29 mouse cellular contexts compared by ENCODE assay signal in genomic region chr9:69754291-69754690, GRCm38 (mm10). TPM values are rescaled to one million over a fixed set of nuclear protein-coding genes. Genes with fewer than 3 reads are reported as not detected.
A peak's percentile ranks its signal among the peaks of the same experiment; 100 is the strongest.
DNase-seq lines count a peak whose midpoint lies in the region; ATAC-seq lines count a peak whose summit lies in the region.
"Had no signal": no experiment of that assay in that cellular context is flagged by ENCODE, and none has a peak within 500 bp of the region (broad histone marks: within the 10 kb centered on the region; RNA-seq: fewer than 3 reads in every experiment).

No protein-coding gene starts in this region.

- no peak overlapping the region for H3K27ac ChIP-seq in embryonic facial prominence, embryonic 11.5 days (replicated peaks; ENCODE audit: low read depth, low read length)
- no peak overlapping the region for H3K27ac ChIP-seq in embryonic facial prominence, embryonic 10.5 days (replicated peaks)
- peak overlapping the region; percentile 74 for H3K27ac ChIP-seq in midbrain, embryonic 10.5 days (replicated peaks)
- no peak overlapping the region; the same call in 1 of the 2 replicates for H3K27ac ChIP-seq in midbrain, embryonic 16.5 days (ENCODE audit: low read length)
- 0 out of 2 replicates have a peak overlapping the region, but pooled peaks have one; percentile 13 for H3K27ac ChIP-seq in midbrain, embryonic 14.5 days (replicated peaks; ENCODE audit: low read depth, low read length)
- H3K27ac ChIP-seq: embryonic facial prominence, embryonic 12.5 days; limb, embryonic 15.5 days had no signal

- peaks cover 25% of the 10 kb centered on the region for H3K27me3 ChIP-seq in embryonic facial prominence, embryonic 11.5 days (ENCODE audit: control insufficient read depth, insufficient read depth, low read length)
- peaks cover 76% of the 10 kb centered on the region for H3K27me3 ChIP-seq in embryonic facial prominence, embryonic 10.5 days (replicated peaks; ENCODE audit: low read depth, poor library complexity, severe bottlenecking)
- peaks cover 57% of the 10 kb centered on the region for H3K27me3 ChIP-seq in midbrain, embryonic 10.5 days (ENCODE audit: low read depth, poor library complexity, severe bottlenecking)
- peaks cover 23% of the 10 kb centered on the region for H3K27me3 ChIP-seq in midbrain, embryonic 16.5 days (ENCODE audit: control insufficient read depth, insufficient read depth, low read depth, low read length)
- H3K27me3 ChIP-seq in midbrain, embryonic 14.5 days (ENCODE audit: control insufficient read depth, insufficient read depth, low read length), result peaks cover 42% of the 10 kb centered on the region

- no peaks in the 10 kb centered on the region for H3K9me3 ChIP-seq in embryonic facial prominence, embryonic 11.5 days (replicated peaks; ENCODE audit: control insufficient read depth, low read length)
- H3K9me3 ChIP-seq in embryonic facial prominence, embryonic 10.5 days, result no peaks in the 10 kb centered on the region
- H3K9me3 ChIP-seq in midbrain, embryonic 10.5 days (replicated peaks), result no peaks in the 10 kb centered on the region
- H3K9me3 ChIP-seq in midbrain, embryonic 16.5 days (replicated peaks; ENCODE audit: control insufficient read depth, low read length, poor library complexity, severe bottlenecking), result no peaks in the 10 kb centered on the region
- H3K9me3 ChIP-seq in midbrain, embryonic 14.5 days (ENCODE audit: control insufficient read depth, low read length), result no peaks in the 10 kb centered on the region
- H3K9me3 ChIP-seq: embryonic facial prominence, embryonic 12.5 days; heart, embryonic 12.5 days; limb, embryonic 15.5 days had no signal

- 7% methylated on average over 7 of the region's 7 CpGs for WGBS in embryonic facial prominence, embryonic 11.5 days
- WGBS in embryonic facial prominence, embryonic 10.5 days, result 7% methylated on average over 7 of the region's 7 CpGs
- WGBS in midbrain, embryonic 10.5 days, result 2% methylated on average over 7 of the region's 7 CpGs
- WGBS in midbrain, embryonic 16.5 days, result 4% methylated on average over 7 of the region's 7 CpGs
- 3% methylated on average over 7 of the region's 7 CpGs for WGBS in midbrain, embryonic 14.5 days

- intact Hi-C loops in left cerebral cortex, postnatal 10 days (cut with DNase I), result no loop called here

- 0 out of 2 replicates have a peak, but pooled peaks have one; percentile 39 for ATAC-seq in embryonic facial prominence, embryonic 11.5 days (replicated peaks; ENCODE audit: insufficient number of reproducible peaks, low FRiP score, low TSS enrichment, low read depth)
- ATAC-seq in midbrain, embryonic 16.5 days, result no peak
- ATAC-seq in midbrain, embryonic 14.5 days (ENCODE audit: low FRiP score, low TSS enrichment), result no peak; the same call in 1 of the 2 replicates
- ATAC-seq: inflammation-experienced regulatory T-cells, adult 6 months; lung, postnatal 0 days; Patski had no signal

- no peak overlapping the region for H3K9ac ChIP-seq in embryonic facial prominence, embryonic 11.5 days (replicated peaks; ENCODE audit: low read length)
- H3K9ac ChIP-seq in midbrain, embryonic 16.5 days (ENCODE audit: low read depth, low read length), result no peak overlapping the region
- no peak overlapping the region for H3K9ac ChIP-seq in midbrain, embryonic 14.5 days (replicated peaks; ENCODE audit: low read length)
- H3K9ac ChIP-seq: embryonic facial prominence, embryonic 12.5 days; heart, embryonic 12.5 days; limb, embryonic 15.5 days had no signal

- no peaks in the 10 kb centered on the region for H3K36me3 ChIP-seq in embryonic facial prominence, embryonic 11.5 days (replicated peaks; ENCODE audit: control insufficient read depth, insufficient read depth, low read depth, low read length)
- H3K36me3 ChIP-seq in embryonic facial prominence, embryonic 10.5 days (replicated peaks), result no peaks in the 10 kb centered on the region
- H3K36me3 ChIP-seq in midbrain, embryonic 10.5 days, result 0 out of 2 replicates have a peak, but pooled peaks cover 3% of the 10 kb centered on the region
- H3K36me3 ChIP-seq in midbrain, embryonic 16.5 days (ENCODE audit: control insufficient read depth, insufficient read depth, low read length), result no peaks in the 10 kb centered on the region
- no peaks in the 10 kb centered on the region for H3K36me3 ChIP-seq in midbrain, embryonic 14.5 days (ENCODE audit: control insufficient read depth, insufficient read depth, low read length)
- H3K36me3 ChIP-seq: embryonic facial prominence, embryonic 12.5 days; heart, embryonic 12.5 days; limb, embryonic 15.5 days had no signal

- H3K4me3 ChIP-seq in embryonic facial prominence, embryonic 11.5 days (ENCODE audit: low read depth, low read length), result no peak overlapping the region
- H3K4me3 ChIP-seq in embryonic facial prominence, embryonic 10.5 days, result no peak overlapping the region
- peak overlapping the region; percentile 29 for H3K4me3 ChIP-seq in midbrain, embryonic 10.5 days
- H3K4me3 ChIP-seq in midbrain, embryonic 16.5 days (ENCODE audit: low read depth, low read length), result no peak overlapping the region
- H3K4me3 ChIP-seq in midbrain, embryonic 14.5 days (replicated peaks; ENCODE audit: low read depth, low read length), result no peak overlapping the region
- H3K4me3 ChIP-seq: embryonic facial prominence, embryonic 12.5 days; erythroblast, embryonic 14.5 days; heart, embryonic 12.5 days; limb, embryonic 15.5 days had no signal

- DNase-seq in embryonic facial prominence, embryonic 11.5 days (ENCODE audit: low spot score), result no peak
- no peak for DNase-seq in embryonic facial prominence, embryonic 10.5 days (ENCODE audit: low spot score)
- peak; percentile 33 for DNase-seq in midbrain, embryonic 10.5 days (ENCODE audit: low spot score)
- peak; percentile 59 for DNase-seq in midbrain, embryonic 14.5 days
- no peak for DNase-seq in cerebellum, postnatal 4 days (ENCODE audit: low spot score in 2 of 2)
- no peak for DNase-seq in left cerebral cortex, postnatal 10 days (ENCODE audit: extremely low spot score in 1 of 2, low spot score in 2 of 2)
- DNase-seq in urinary bladder, adult 18-20 months (ENCODE audit: low spot score in 2 of 2), result no peak
- DNase-seq: adrenal gland, adult 8-10 months; heart, postnatal 14 days; kidney, adult 2 months; kidney, postnatal 10 days; right cerebral cortex, postnatal 25 days had no signal

- H3K4me1 ChIP-seq in embryonic facial prominence, embryonic 11.5 days (ENCODE audit: control insufficient read depth, insufficient read depth, low read length), result no peaks in the 10 kb centered on the region
- H3K4me1 ChIP-seq in embryonic facial prominence, embryonic 10.5 days, result peaks cover 9% of the 10 kb centered on the region
- H3K4me1 ChIP-seq in midbrain, embryonic 10.5 days, result peaks cover 73% of the 10 kb centered on the region
- no peaks in the 10 kb centered on the region for H3K4me1 ChIP-seq in midbrain, embryonic 16.5 days (ENCODE audit: control insufficient read depth, insufficient read depth, low read length)
- H3K4me1 ChIP-seq in midbrain, embryonic 14.5 days (ENCODE audit: control insufficient read depth, insufficient read depth, low read length), result peaks cover 8% of the 10 kb centered on the region; the same call in 1 of the 2 replicates
- H3K4me1 ChIP-seq: embryonic facial prominence, embryonic 12.5 days; heart, embryonic 12.5 days had no signal

- H3K4me2 ChIP-seq in embryonic facial prominence, embryonic 11.5 days (ENCODE audit: low read depth, low read length), result no peak overlapping the region
- H3K4me2 ChIP-seq in midbrain, embryonic 16.5 days (ENCODE audit: low read length), result no peak overlapping the region; the same call in 1 of the 2 replicates
- peak overlapping the region; percentile 64 for H3K4me2 ChIP-seq in midbrain, embryonic 14.5 days (ENCODE audit: low read length)
- H3K4me2 ChIP-seq: embryonic facial prominence, embryonic 12.5 days; heart, embryonic 12.5 days; limb, embryonic 15.5 days had no signal

RNA-seq across cellular contexts. Expression of gene Foxb1, which starts 6.4 kb away (rescaled TPM):
- 0.31 and 0.33 TPM in 2 replicates for polyA plus RNA-seq in embryonic facial prominence, embryonic 11.5 days (2014; fragmentation: Nextera tagmentation; extraction: Ambion mirVana)
- 0.26 and 2.2 TPM in 2 replicates for polyA plus RNA-seq in embryonic facial prominence, embryonic 10.5 days (2016; fragmentation: Nextera tagmentation; extraction: Ambion mirVana)
- 13.0 and 15.1 TPM in 2 replicates for polyA plus RNA-seq in midbrain, embryonic 10.5 days (2016; fragmentation: Nextera tagmentation; extraction: Ambion mirVana)
- polyA plus RNA-seq in midbrain, embryonic 16.5 days (2015; fragmentation: Nextera tagmentation; extraction: Ambion mirVana), result 12.0 and 15.4 TPM in 2 replicates
- polyA plus RNA-seq in midbrain, embryonic 14.5 days (2014; fragmentation: Nextera tagmentation; extraction: Ambion mirVana), result 9.9 and 10.7 TPM in 2 replicates
- not detected for total RNA-seq in left cerebral cortex, postnatal 10 days (2021)
- total RNA-seq: adrenal gland, adult 8-10 months; ES-E14; gastrocnemius, adult 8-10 months; granulocyte monocyte progenitor cell, adult 5-6 weeks; layer of hippocampus, adult 8-10 months; left cerebral cortex, postnatal 36 days; megakaryocyte progenitor cell, adult 5-6 weeks had no signal
- polyA plus RNA-seq: erythroblast, embryonic 14.5 days; heart, embryonic 12.5 days; inflammation-experienced regulatory T-cells, adult 6 months; kidney, adult 2 months; limb, embryonic 15.5 days; liver, embryonic 16.5 days; lung, postnatal 0 days; Patski; spleen, adult 2 months; stomach, embryonic 14.5 days had no signal

Comparison
In these comparisons a context has a peak if more than half of its experiments do, and no peak if none do; other contexts are left out.
1. H3K27ac ChIP-seq: peak in midbrain, embryonic 10.5 days (single experiment) and midbrain, embryonic 14.5 days (single experiment); none in embryonic facial prominence, embryonic 11.5 days (single experiment), embryonic facial prominence, embryonic 10.5 days (single experiment) and midbrain, embryonic 16.5 days (single experiment).
2. DNase-seq: peak in midbrain, embryonic 10.5 days (single experiment) and midbrain, embryonic 14.5 days (single experiment); none in embryonic facial prominence, embryonic 11.5 days (single experiment), embryonic facial prominence, embryonic 10.5 days (single experiment), cerebellum, postnatal 4 days (0 of 2), left cerebral cortex, postnatal 10 days (0 of 2) and urinary bladder, adult 18-20 months (0 of 2).